Mouse (Mus musculus) T-helper 2 cell (primary cell): ENCODE measurements around the gene Aldh8a1.

ENCODE experiments used
- in situ Hi-C: fragments of 300-600 bp; cut with MboI, MseI; formaldehyde crosslinking; loops from one replicate; pipeline ENCODE4 v1.15.1; 2025; ENCODE audit warnings: high pct_unique_total_duplicates

Gene Aldh8a1

GRCm38 (mm10) chr10:21416184-21416583, 39.1 kb downstream of the Aldh8a1 start:
- in situ Hi-C loops, result no loop called here

- in situ Hi-C loops, result no loop called here
Measured at GRCm38 (mm10) chr10:21419188-21419587, 42.1 kb downstream of the Aldh8a1 start.

- in situ Hi-C loops, result no loop called here
Measured at GRCm38 (mm10) chr10:21420457-21421424, 43.6 kb downstream of the Aldh8a1 start.

- in situ Hi-C loops, result no loop called here
Measured at GRCm38 (mm10) chr10:21426515-21426914, 49.4 kb downstream of the Aldh8a1 start.

- in situ Hi-C loops, result no loop called here
Measured at GRCm38 (mm10) chr10:21427996-21428395, 50.9 kb downstream of the Aldh8a1 start.

GRCm38 (mm10) chr10:21439268-21439667, 62.2 kb downstream of the Aldh8a1 start:
- in situ Hi-C loops, result no loop called here

- in situ Hi-C loops, result no loop called here
Measured at GRCm38 (mm10) chr10:21441020-21441419, 63.9 kb downstream of the Aldh8a1 start.

- in situ Hi-C loops, result no loop called here
Measured at GRCm38 (mm10) chr10:21441690-21442089, 64.6 kb downstream of the Aldh8a1 start.

GRCm38 (mm10) chr10:21443646-21444324, 66.7 kb downstream of the Aldh8a1 start:
- in situ Hi-C loops, result no loop called here

- in situ Hi-C loops, result no loop called here
Measured at GRCm38 (mm10) chr10:21444410-21444809, 67.3 kb downstream of the Aldh8a1 start.
